Mouse (Mus musculus) cerebellum, adult 2 months (tissue): Measurements from ENCODE around the gene Creld2. TPM values are rescaled to one million over a fixed set of nuclear protein-coding genes. Genes with fewer than 3 reads are reported as not detected.

Experiments
- DNase-seq, 2 experiments: peaks; one replicate each; pipeline ENCODE4 v3.0.0; 2021
- H3K27ac ChIP-seq: fragments of 200-500 bp; 2 replicates; pipeline ENCODE4 v1.5.1; 2012; ENCODE audit warnings: low read length, control low read depth, inconsistent platforms; ENCODE audit not compliant: insufficient read depth
- H3K27me3 ChIP-seq: fragments of 200-500 bp; 2 replicates; pipeline ENCODE4 v1.6.1; 2012; ENCODE audit warnings: inconsistent platforms, mild to moderate bottlenecking, low read length, moderate library complexity; ENCODE audit not compliant: control insufficient read depth, insufficient read depth
- H3K4me1 ChIP-seq: fragments of 200-500 bp; 2 replicates; pipeline ENCODE4 v1.6.1; 2011; ENCODE audit warnings: low read length; ENCODE audit not compliant: control insufficient read depth, insufficient read depth
- H3K4me3 ChIP-seq: fragments of 200-500 bp; replicated peaks from 2 replicates; pipeline ENCODE3; 2011; ENCODE audit warnings: mild to moderate bottlenecking, low read depth, low read length, control low read depth; ENCODE audit not compliant: insufficient read depth
- CTCF ChIP-seq: fragments of 200-500 bp; IDR thresholded peaks from 2 replicates; pipeline ENCODE4 v1.5.1; 2011; ENCODE audit warnings: low read depth, mild to moderate bottlenecking, control low read depth, low read length, moderate library complexity, borderline replicate concordance; ENCODE audit not compliant: insufficient read depth
- POLR2A ChIP-seq: fragments of 200-500 bp; IDR thresholded peaks from 2 replicates; pipeline ENCODE4 v1.6.1; 2011; ENCODE audit warnings: low read length, control low read depth, borderline replicate concordance; ENCODE audit not compliant: insufficient read depth
- WGBS: fragments of 180-500 bp; shearing (Covaris S2); methylation state at CpG from one replicate; pipeline ENCODE4 v1.1.7; 2018; 5-methylcytosine and 5-hydroxymethylcytosine counted together
- polyA plus RNA-seq: library from polyadenylated mRNA; depleted of rRNA; stranded (reverse); fragments of >200 nt; gene quantifications from 2 replicates; pipeline ENCODE4 v1.2.3, GENCODE M21; 2012; rRNA removed

Gene Creld2
- polyA plus RNA-seq, 1 experiment = 32.0 TPM

DNA sequence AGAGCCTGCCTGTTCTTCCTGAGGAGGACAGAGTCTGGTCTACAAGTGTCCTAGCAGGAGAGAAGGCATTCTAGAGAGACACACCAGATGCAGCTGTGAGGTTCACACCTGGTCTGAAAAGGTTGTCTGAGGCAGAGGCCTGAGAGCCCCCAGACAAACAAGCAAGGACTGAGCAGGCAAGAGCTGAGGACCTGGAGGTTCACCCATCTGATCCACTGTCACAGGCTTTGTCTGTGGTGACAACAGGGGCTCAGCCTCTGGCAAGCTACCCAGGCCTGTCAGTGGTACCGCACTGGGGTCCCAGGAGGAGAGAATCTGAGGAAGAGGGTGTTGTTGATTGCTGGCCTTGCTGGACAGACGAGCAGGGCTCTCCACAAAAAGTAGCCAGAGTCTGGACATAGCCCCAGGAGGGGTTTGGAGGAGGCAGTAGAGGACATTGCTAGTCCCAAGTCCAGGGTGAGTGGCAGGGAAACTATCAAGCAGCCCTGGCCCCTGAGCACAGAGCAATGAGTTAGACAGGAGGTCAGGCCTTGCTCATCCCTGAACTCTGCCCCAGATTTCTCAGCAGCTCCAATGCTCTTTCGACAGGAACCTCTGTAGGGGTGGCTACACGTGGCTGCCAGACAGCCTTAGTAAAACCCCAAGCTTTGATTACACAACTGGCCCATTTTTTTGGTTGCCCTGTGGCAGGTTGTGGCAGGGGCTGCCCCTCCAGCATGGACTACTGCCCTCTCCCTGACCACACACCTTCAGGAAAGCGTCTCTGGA, 51.2 kb downstream of the Creld2 start:
- no peak overlapping the region for H3K4me3 ChIP-seq
- TF ChIP-seq POLR2A (no peak), CTCF (no peak)
- peaks cover 12% of the 10 kb centered on the region for H3K4me1 ChIP-seq
- H3K27me3 ChIP-seq = no peaks in the 10 kb centered on the region
- no peak for DNase-seq
- WGBS = 86% methylated on average over 5 of the region's 5 CpGs
- H3K27ac ChIP-seq = no peak overlapping the region

DNA sequence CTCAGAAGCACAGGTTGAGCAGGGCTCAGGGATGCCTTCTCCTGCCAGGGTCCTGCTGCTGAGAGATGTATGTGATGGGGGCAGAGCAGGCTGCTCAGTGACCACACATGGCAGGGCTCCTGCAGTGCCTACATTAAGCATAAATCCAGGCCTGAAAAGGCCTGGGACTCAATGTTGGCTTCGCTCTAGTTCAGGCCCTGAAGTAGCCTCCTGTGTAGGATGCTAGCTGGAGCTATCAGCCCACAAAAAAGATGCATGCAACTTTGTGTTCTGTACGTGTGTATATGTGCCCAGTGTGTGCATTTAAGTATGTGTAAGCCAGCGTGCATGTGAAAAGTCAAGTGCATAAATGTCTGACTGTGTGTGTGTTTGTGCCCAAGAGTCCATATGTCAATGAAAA, 54.6 kb downstream of the Creld2 start:
- 91% methylated on average over 3 of the region's 3 CpGs for WGBS
- H3K27me3 ChIP-seq = no peaks in the 10 kb centered on the region
- no peak overlapping the region for H3K4me3 ChIP-seq
- TF ChIP-seq POLR2A (no peak), CTCF (no peak)
- H3K27ac ChIP-seq = no peak overlapping the region
- H3K4me1 ChIP-seq = 0 out of 2 replicates have a peak, but pooled peaks cover 3% of the 10 kb centered on the region
- no peak for DNase-seq

DNA sequence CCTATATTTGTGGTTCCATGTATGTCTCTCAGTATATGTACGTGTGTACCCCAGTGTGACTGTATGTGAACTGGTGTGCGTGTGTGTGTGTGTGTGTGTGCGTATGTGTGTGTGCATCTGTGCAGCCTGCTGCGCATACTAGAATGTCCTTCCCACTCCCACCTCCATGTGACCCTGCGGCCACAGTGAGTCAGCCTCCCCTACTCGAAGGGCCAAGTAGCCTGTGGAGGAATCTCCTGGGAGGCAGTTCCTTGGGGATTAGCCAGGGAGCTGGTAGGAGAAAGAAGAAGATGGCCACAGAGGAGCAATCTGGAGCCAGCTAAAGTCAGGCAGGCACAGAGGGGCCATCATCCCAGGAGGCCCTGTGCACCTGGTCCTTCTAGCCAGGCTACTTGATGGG, 55.0 kb downstream of the Creld2 start:
- Histone ChIP-seq H3K27ac (no peak overlapping the region), H3K4me3 (no peak overlapping the region), H3K4me1 (0 out of 2 replicates have a peak, but pooled peaks cover 3% of the 10 kb centered on the region), H3K27me3 (no peaks in the 10 kb centered on the region)
- TF ChIP-seq CTCF = no peak
- no peak for TF ChIP-seq POLR2A
- 76% methylated on average over 6 of the region's 6 CpGs for WGBS
- no peak for DNase-seq

DNA sequence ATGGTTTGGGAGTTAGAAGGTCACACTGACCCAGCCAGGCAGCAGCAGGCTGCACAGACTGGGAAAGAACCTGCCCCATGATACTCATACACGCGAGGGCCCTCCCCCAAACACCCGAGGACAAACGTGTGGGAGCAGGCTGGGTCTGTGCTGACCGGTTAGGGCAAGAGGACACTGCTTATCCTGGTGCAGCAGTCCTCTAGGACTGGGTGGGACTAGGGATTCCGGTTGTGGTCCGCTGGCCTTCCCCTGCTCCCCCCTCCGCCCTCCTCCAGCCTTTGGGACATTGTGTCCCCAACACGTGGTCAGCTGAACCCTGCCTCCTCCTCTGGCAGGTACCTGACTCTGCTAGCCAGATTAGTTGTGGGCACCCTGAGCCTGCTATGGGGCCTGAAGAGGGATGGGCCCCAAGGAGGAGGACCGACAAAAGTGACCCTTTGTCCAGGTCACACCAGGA, 56.2 kb downstream of the Creld2 start:
- Histone ChIP-seq H3K27ac (no peak overlapping the region), H3K27me3 (no peaks in the 10 kb centered on the region), H3K4me1 (0 out of 2 replicates have a peak, but pooled peaks cover 3% of the 10 kb centered on the region), H3K4me3 (no peak overlapping the region)
- no peak for DNase-seq
- 55% methylated on average over 10 of the region's 10 CpGs for WGBS
- no peak for TF ChIP-seq CTCF
- TF ChIP-seq POLR2A = no peak

Other genes with a start within 250 kb of the Creld2 start
- not detected in 2 replicates for gene Zdhhc25, start 219.3 kb upstream of the Creld2 start, polyA plus RNA-seq
- 25.7 and 26.1 TPM in 2 replicates for gene Brd1, start 85.4 kb upstream of the Creld2 start, polyA plus RNA-seq
- 6.1 and 6.9 TPM in 2 replicates for gene Zbed4, start 68.0 kb upstream of the Creld2 start, polyA plus RNA-seq
- gene Alg12, start 328 bp upstream of the Creld2 start, polyA plus RNA-seq = 17.3 and 18.5 TPM in 2 replicates
- 23.4 and 24.2 TPM in 2 replicates for gene Pim3, start 42.5 kb downstream of the Creld2 start, polyA plus RNA-seq
- 1.4 and 1.6 TPM in 2 replicates for gene Ttll8, start 134.8 kb downstream of the Creld2 start, polyA plus RNA-seq
- gene Mlc1, start 159.4 kb downstream of the Creld2 start, polyA plus RNA-seq = 141 and 145 TPM in 2 replicates
- 0.02 TPM in 1 of 2 replicates, not detected in the other for gene Mov10l1, start 163.3 kb downstream of the Creld2 start, polyA plus RNA-seq
- 134 and 155 TPM in 2 replicates for gene Panx2, start 240.1 kb downstream of the Creld2 start, polyA plus RNA-seq